Mouse (Mus musculus) mouse embryonic stem cell (cell line): ENCODE measurements around the gene Clnk.

Experiments used
- in situ Hi-C, 2 experiments: fragments of 300-500 bp; cut with MboI; formaldehyde crosslinking; loops; 1 replicate in 1 of 2; 3 replicates in 1 of 2; pipeline ENCODE4 v1.14.3; 2019 to 2020; ENCODE audit warnings: low sequenced_read_pairs in 2 of 2, low pct_unique_long_range_greater_than_20kb in 1 of 2, mixed read lengths in 1 of 2; ENCODE audit not compliant: unreplicated experiment in 1 of 2

Clnk gene

GRCm38 (mm10) chr5:38862288-38862985 is 14.2 kb downstream of the Clnk start:
- in situ Hi-C loops, result no loop called here

GRCm38 (mm10) chr5:38858015-38858721 is 18.4 kb downstream of the Clnk start:
- in situ Hi-C loops, result no loop called here

- in situ Hi-C loops, result no loop called here
Measured at GRCm38 (mm10) chr5:38857591-38857990, 19.0 kb downstream of the Clnk start.

GRCm38 (mm10) chr5:38850171-38850570 is 26.4 kb downstream of the Clnk start:
- in situ Hi-C loops, result no loop called here

- in situ Hi-C loops, result no loop called here
Measured at GRCm38 (mm10) chr5:38845529-38845928, 31.1 kb downstream of the Clnk start.

- in situ Hi-C loops, result no loop called here
Measured at GRCm38 (mm10) chr5:38844312-38844711, 32.3 kb downstream of the Clnk start.

GRCm38 (mm10) chr5:38839981-38840380 is 36.6 kb downstream of the Clnk start:
- in situ Hi-C loops, result no loop called here

- in situ Hi-C loops, result no loop called here
Measured at GRCm38 (mm10) chr5:38827310-38827709, 49.3 kb downstream of the Clnk start.

GRCm38 (mm10) chr5:38826586-38826985 is 50.0 kb downstream of the Clnk start:
- in situ Hi-C loops, result no loop called here

GRCm38 (mm10) chr5:38824132-38824965 is 52.3 kb downstream of the Clnk start:
- in situ Hi-C loops, result loop anchor here in 1 of 2 experiments (25.0 kb wide), 1 partner anchor 1138 kb away; no protein-coding TSS in a partner anchor

GRCm38 (mm10) chr5:38813391-38814109 is 63.1 kb downstream of the Clnk start:
- in situ Hi-C loops, result loop anchor here in 1 of 2 experiments (25.0 kb wide), 1 partner anchor 1149 kb away; no protein-coding TSS in a partner anchor

- in situ Hi-C loops, result loop anchor here in 1 of 2 experiments (25.0 kb wide), 1 partner anchor 1149 kb away; no protein-coding TSS in a partner anchor
Measured at GRCm38 (mm10) chr5:38812916-38813315, 63.7 kb downstream of the Clnk start.

GRCm38 (mm10) chr5:38812386-38812785 is 64.2 kb downstream of the Clnk start:
- in situ Hi-C loops, result loop anchor here in 1 of 2 experiments (25.0 kb wide), 1 partner anchor 1150 kb away; no protein-coding TSS in a partner anchor

- in situ Hi-C loops, result loop anchor here (25.0 kb wide), 2 partner anchors 413 to 838 kb away; no protein-coding TSS in a partner anchor
Measured at GRCm38 (mm10) chr5:38798910-38799309, 77.7 kb downstream of the Clnk start.

- in situ Hi-C loops, result loop anchor here (25.0 kb wide), 2 partner anchors 417 to 842 kb away; no protein-coding TSS in a partner anchor
Measured at GRCm38 (mm10) chr5:38795139-38795538, 81.5 kb downstream of the Clnk start.

- in situ Hi-C loops, result loop anchor here (25.0 kb wide), 2 partner anchors 421 to 846 kb away; no protein-coding TSS in a partner anchor
Measured at GRCm38 (mm10) chr5:38791116-38791515, 85.5 kb downstream of the Clnk start.

GRCm38 (mm10) chr5:38788820-38789219 is 87.8 kb downstream of the Clnk start:
- in situ Hi-C loops, result loop anchor here (25.0 kb wide), 2 partner anchors 423 to 848 kb away; no protein-coding TSS in a partner anchor
